Mouse (Mus musculus): ENCODE measurements around the gene Pgap3. TPM values are rescaled to one million over a fixed set of nuclear protein-coding genes. Genes with fewer than 3 reads are reported as not detected.

Gene Pgap3
- polyA plus RNA-seq, 1 experiment = 28.1 TPM

DNA sequence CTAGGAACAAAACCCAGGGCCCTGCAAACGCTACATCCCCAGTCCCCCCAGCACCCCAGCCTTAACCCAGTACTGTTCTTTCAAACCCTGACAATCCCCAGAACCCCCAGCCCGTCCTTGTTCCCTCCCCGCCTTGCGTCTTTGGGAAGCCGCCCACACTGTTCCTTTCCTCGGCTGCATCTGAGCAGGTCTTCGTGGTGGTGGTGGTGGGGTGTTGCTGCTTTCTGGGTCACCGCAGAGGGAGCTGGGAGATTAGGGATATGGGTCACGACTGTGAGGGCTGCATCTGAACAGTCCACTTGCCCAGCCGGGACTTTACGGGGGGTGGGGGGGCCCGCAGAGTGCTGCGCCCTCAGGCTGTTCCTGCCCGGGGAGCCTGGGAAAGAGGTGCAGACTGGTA lies 45.8 kb downstream of the Pgap3 start:
- Histone ChIP-seq H3K4me3 (replicated peaks; ENCODE audit: extremely low read depth, low read depth, low read length) (no peak overlapping the region), H3K4me1 (ENCODE audit: control insufficient read depth, insufficient read depth, low read length) (peaks cover 12% of the 10 kb centered on the region)
- no peak for DNase-seq
- 76% methylated on average over 14 of the region's 14 CpGs for WGBS
- TF ChIP-seq POLR2A (IDR thresholded peaks at IDR 0.05; ENCODE audit: borderline replicate concordance, extremely low read depth, low read depth, low read length) (no peak), CTCF (IDR thresholded peaks at IDR 0.05; ENCODE audit: insufficient read depth, low read length) (no peak)

- Histone ChIP-seq H3K4me3 (replicated peaks; ENCODE audit: extremely low read depth, low read depth, low read length) (no peak overlapping the region), H3K4me1 (ENCODE audit: control insufficient read depth, insufficient read depth, low read length) (peaks cover 9% of the 10 kb centered on the region; the same call in 1 of the 2 replicates)
- DNase-seq = peak; percentile 47
- WGBS = 32% methylated on average over 8 of the region's 8 CpGs
- no peak for TF ChIP-seq CTCF (IDR thresholded peaks at IDR 0.05; ENCODE audit: insufficient read depth, low read length)
- TF ChIP-seq POLR2A (IDR thresholded peaks at IDR 0.05; ENCODE audit: borderline replicate concordance, extremely low read depth, low read depth, low read length) = no peak
Observed at GRCm38 (mm10) chr11:98353651-98354211, 46.6 kb downstream of the Pgap3 start.

DNA sequence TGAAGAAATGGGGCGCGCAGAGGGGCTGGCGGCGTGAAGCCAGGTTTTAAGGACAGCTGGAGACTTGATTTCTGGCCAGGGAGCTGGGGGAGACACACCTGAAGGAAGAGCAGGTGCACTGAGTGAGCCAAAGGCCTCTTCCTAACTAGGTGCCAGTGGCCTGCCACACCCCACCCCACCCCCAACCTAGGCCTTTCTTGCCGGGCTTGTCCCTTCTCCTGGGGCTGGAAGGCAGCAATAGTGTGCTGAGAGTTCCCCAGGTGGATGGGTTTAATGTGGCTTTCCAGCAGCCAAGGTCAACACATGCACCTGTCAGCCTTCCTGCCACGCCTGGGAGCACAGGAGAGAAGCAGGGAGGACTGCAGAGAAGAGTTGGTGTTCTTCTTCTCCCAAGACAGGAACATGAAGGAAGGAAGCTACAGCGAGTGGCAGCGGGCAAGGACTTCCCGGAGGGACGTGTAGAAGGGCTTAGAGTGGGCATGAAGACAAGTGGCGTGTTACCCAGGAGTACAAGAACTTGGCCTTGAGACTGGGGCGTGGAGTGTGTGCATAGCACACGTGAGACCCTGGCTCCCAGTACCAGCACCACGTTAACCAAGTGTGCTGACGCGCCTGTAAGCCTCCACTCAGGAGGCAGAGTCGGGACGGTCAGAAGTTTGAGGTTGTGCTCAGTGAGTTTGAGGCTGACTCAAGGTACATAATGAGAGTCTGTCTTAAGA lies 47.9 kb downstream of the Pgap3 start:
- WGBS = 66% methylated on average over 18 of the region's 18 CpGs
- no peak for TF ChIP-seq CTCF (IDR thresholded peaks at IDR 0.05; ENCODE audit: insufficient read depth, low read length)
- TF ChIP-seq POLR2A (IDR thresholded peaks at IDR 0.05; ENCODE audit: borderline replicate concordance, extremely low read depth, low read depth, low read length) = no peak
- DNase-seq = peak; percentile 45

GRCm38 (mm10) chr11:98349308-98349707 lies 51.0 kb downstream of the Pgap3 start:
- 0 out of 2 replicates have a peak, but pooled peaks cover 4% of the 10 kb centered on the region for H3K4me1 ChIP-seq (ENCODE audit: control insufficient read depth, insufficient read depth, low read length)
- TF ChIP-seq CTCF (IDR thresholded peaks at IDR 0.05; ENCODE audit: insufficient read depth, low read length) (no peak), POLR2A (IDR thresholded peaks at IDR 0.05; ENCODE audit: borderline replicate concordance, extremely low read depth, low read depth, low read length) (no peak)
- peak overlapping the region; percentile 2 for H3K4me3 ChIP-seq (replicated peaks; ENCODE audit: extremely low read depth, low read depth, low read length)
- 27% methylated on average over 9 of the region's 9 CpGs for WGBS
- DNase-seq = no peak

More for the DNA sequence above, 47.9 kb downstream of the Pgap3 start:
- Histone ChIP-seq H3K4me3 (replicated peaks; ENCODE audit: extremely low read depth, low read depth, low read length) (no peak overlapping the region), H3K4me1 (ENCODE audit: control insufficient read depth, insufficient read depth, low read length) (peaks cover 11% of the 10 kb centered on the region; the same call in 1 of the 2 replicates)

- peak within 1 kb of the TSS; percentile 59 for H3K4me3 ChIP-seq (replicated peaks; ENCODE audit: extremely low read depth, low read depth, low read length)
- TF ChIP-seq CTCF (IDR thresholded peaks at IDR 0.05; ENCODE audit: insufficient read depth, low read length) = no peak
- no peak for TF ChIP-seq POLR2A (IDR thresholded peaks at IDR 0.05; ENCODE audit: borderline replicate concordance, extremely low read depth, low read depth, low read length)
- DNase-seq = peak; percentile 66
- under 1% methylated on average over 55 of the region's 55 CpGs for WGBS
- 0 out of 2 replicates have a peak, but pooled peaks cover 4% of the 10 kb centered on the region for H3K4me1 ChIP-seq (ENCODE audit: control insufficient read depth, insufficient read depth, low read length)
Observed at GRCm38 (mm10) chr11:98348083-98348961, 52.0 kb downstream of the Pgap3 start, which contains the start of gene Ppp1r1b. Gene Ppp1r1b, plus strand, starts transcription at chr11:98348404.

DNA sequence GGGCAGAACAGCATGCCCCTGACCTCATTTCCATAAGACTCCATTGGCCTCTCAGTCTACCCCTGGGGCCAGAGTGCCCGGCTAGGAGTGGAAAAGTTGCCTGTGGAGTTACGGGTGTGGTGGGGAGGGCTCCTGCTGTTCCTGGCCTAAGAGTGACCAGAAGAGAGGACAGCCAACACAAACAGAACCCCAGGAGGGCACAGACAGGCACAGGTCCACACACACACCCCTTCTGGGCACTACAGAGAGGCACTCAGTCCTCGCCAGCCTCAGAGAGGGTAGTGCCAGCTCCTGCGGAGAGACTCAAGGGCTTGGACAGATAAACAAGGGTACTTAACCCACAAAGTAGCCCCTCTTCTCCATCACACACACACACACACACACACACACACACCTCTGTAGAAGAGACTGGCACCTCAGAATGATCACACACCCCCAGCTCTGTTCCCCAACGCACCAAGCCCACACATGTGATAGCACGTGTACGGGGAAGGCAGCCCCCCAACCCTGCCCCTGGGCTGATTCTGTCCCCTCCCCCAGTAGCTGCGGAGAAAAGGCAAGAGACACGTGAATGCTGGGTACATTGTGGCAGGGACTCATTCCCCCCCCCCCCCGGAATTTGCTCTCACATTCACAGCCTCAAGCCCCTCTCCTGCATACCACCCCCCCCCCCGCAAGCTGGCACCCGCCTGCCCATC lies 52.8 kb downstream of the Pgap3 start:
- DNase-seq = peak; percentile 37
- WGBS = 5% methylated on average over 12 of the region's 12 CpGs
- no peak for TF ChIP-seq CTCF (IDR thresholded peaks at IDR 0.05; ENCODE audit: insufficient read depth, low read length)
- TF ChIP-seq POLR2A (IDR thresholded peaks at IDR 0.05; ENCODE audit: borderline replicate concordance, extremely low read depth, low read depth, low read length) = no peak
- H3K4me3 ChIP-seq (replicated peaks; ENCODE audit: extremely low read depth, low read depth, low read length) = no peak overlapping the region
- 0 out of 2 replicates have a peak, but pooled peaks cover 4% of the 10 kb centered on the region for H3K4me1 ChIP-seq (ENCODE audit: control insufficient read depth, insufficient read depth, low read length)

GRCm38 (mm10) chr11:98346168-98346567 lies 54.1 kb downstream of the Pgap3 start:
- 16% methylated on average over 9 of the region's 9 CpGs for WGBS
- TF ChIP-seq POLR2A (IDR thresholded peaks at IDR 0.05; ENCODE audit: borderline replicate concordance, extremely low read depth, low read depth, low read length) (no peak), CTCF (IDR thresholded peaks at IDR 0.05; ENCODE audit: insufficient read depth, low read length) (no peak)
- Histone ChIP-seq H3K4me3 (replicated peaks; ENCODE audit: extremely low read depth, low read depth, low read length) (no peak overlapping the region), H3K4me1 (ENCODE audit: control insufficient read depth, insufficient read depth, low read length) (0 out of 2 replicates have a peak, but pooled peaks cover 4% of the 10 kb centered on the region)
- no peak for DNase-seq

DNA sequence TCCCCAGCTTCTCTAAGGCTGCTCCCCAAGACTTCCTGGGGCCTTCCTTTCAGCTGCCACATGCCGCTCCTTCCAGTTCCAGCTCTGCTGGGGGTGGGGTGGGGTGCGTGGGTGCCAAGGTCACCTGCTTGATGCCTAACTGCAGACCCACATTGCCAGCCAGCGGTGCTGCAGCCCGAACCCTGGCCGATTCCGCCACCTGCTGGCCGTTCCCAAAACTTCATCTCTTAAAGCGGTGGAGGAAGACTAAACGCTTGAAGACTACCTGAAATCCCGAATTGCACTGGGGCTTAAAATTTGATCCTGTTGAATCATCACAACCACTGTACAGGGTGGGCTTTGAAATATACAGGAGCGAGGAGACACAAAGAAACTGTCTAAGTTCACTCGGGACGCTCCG lies 55.0 kb downstream of the Pgap3 start:
- 0 out of 2 replicates have a peak, but pooled peaks cover 4% of the 10 kb centered on the region for H3K4me1 ChIP-seq (ENCODE audit: control insufficient read depth, insufficient read depth, low read length)
- H3K4me3 ChIP-seq (replicated peaks; ENCODE audit: extremely low read depth, low read depth, low read length) = no peak overlapping the region
- WGBS = 2% methylated on average over 14 of the region's 14 CpGs
- TF ChIP-seq POLR2A (IDR thresholded peaks at IDR 0.05; ENCODE audit: borderline replicate concordance, extremely low read depth, low read depth, low read length) (no peak), CTCF (IDR thresholded peaks at IDR 0.05; ENCODE audit: insufficient read depth, low read length) (peak; percentile 72)
- peak; percentile 84 for DNase-seq
